Mouse (Mus musculus): ENCODE data around the gene Vmn2r14. TPM values are rescaled to one million over a fixed set of nuclear protein-coding genes. Genes with fewer than 3 reads are reported as not detected.
"Not testable (repeated sequence)": the region's sequence is repeated elsewhere in the genome, so short reads cannot be mapped to it uniquely, and the experiment has no call there.

Gene Vmn2r14
- not detected in 2 replicates for polyA plus RNA-seq (2014; fragmentation: Nextera tagmentation; extraction: Ambion mirVana)

DNA sequence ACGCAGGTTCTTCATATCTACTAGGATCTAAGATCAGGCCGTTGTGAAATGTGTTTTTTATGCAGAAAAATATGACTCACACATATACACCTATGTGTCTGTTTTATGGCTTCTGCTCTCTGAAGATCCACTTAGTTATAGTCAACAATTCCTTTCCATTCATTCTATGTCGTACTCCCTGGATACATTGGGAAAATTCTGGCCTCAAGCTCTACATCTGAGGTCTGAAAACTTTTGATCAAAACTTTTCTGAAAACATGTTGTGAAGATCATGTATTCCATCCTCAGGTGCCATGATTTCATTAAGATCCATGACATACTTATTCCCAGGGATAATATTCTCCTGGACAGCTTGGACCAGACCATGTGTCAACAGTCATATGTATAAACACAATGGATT lies at the start of gene Vmn2r14:
Vmn2r14 (minus strand) TSS at position 101 of the 400 bp plus-strand sequence.
- DNase-seq (ENCODE audit: low spot score, missing footprints), result no peak
- H3K36me3 ChIP-seq (ENCODE audit: control insufficient read depth, insufficient read depth, low read length), result no peaks in the 10 kb centered on the region
- no peaks in the 10 kb centered on the region for H3K27me3 ChIP-seq (ENCODE audit: control insufficient read depth, insufficient read depth, low read length)
- no peak within 1 kb of the TSS for H3K4me3 ChIP-seq (ENCODE audit: low read depth, low read length)
- no peak for ATAC-seq (ENCODE audit: low FRiP score)
- H3K4me1 ChIP-seq (ENCODE audit: control insufficient read depth, insufficient read depth, low read length), result no peaks in the 10 kb centered on the region
- no peak within 1 kb of the TSS for H3K27ac ChIP-seq (ENCODE audit: low read depth, low read length)
- no peak within 1 kb of the TSS for H3K9ac ChIP-seq (ENCODE audit: low read length)
- H3K9me3 ChIP-seq (ENCODE audit: control insufficient read depth, low read length), result no peaks in the 10 kb centered on the region
- WGBS, result 72% methylated on average over 3 of the region's 3 CpGs
- H3K4me2 ChIP-seq, result no peak within 1 kb of the TSS

DNA sequence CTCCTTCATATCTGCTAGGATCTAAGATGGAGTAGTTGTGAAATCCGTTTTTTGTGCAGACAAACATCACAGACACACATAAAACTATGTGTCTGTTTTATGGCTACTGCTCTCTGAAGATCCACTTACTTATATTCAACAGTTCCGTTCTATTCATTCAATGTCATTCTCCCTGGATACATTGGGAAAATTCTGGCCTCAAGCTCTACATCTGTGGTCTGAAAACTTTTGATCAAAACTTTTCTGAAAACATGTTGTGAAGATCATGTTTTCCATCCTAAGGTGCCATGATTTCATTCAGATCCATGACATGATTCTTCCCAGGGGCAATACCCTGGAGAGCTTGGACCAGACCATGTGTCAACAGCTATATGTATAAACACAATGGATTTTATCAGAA lies 32.4 kb downstream of the Vmn2r14 start, which contains the start of gene Vmn2r13:
Vmn2r13 (minus strand) TSS at position 101 of the 400 bp plus-strand sequence.
- not testable (repeated sequence) for H3K27ac ChIP-seq (ENCODE audit: low read depth, low read length); H3K4me3 ChIP-seq (ENCODE audit: low read depth, low read length); H3K9me3 ChIP-seq (ENCODE audit: control insufficient read depth, low read length); H3K4me1 ChIP-seq (ENCODE audit: control insufficient read depth, insufficient read depth, low read length); DNase-seq (ENCODE audit: low spot score, missing footprints); ATAC-seq (ENCODE audit: low FRiP score); H3K9ac ChIP-seq (ENCODE audit: low read length); H3K4me2 ChIP-seq; H3K27me3 ChIP-seq (ENCODE audit: control insufficient read depth, insufficient read depth, low read length); H3K36me3 ChIP-seq (ENCODE audit: control insufficient read depth, insufficient read depth, low read length)
- 55% methylated on average over 2 of the region's 2 CpGs for WGBS

DNA sequence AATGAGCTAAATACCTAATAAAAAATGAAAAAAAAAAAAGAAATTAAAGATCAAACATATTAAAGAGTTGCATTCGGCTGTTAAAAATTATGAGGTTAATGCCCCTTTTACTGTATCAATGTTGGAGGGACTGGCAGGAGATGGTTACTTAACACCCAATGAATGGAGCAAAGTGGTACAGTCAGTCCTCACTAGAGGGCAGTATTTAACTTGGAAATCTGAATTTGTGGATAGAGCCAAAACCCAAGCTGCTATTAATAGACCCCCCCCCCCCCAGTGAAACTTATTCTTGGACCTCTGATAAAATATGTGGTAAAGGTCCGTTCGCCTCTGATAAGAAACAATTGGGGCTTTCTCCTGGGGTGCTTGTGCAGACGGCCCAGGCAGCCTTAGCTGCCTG lies 57.7 kb downstream of the Vmn2r14 start:
- H3K4me1 ChIP-seq (ENCODE audit: control insufficient read depth, insufficient read depth, low read length); DNase-seq (ENCODE audit: low spot score, missing footprints); H3K36me3 ChIP-seq (ENCODE audit: control insufficient read depth, insufficient read depth, low read length); ATAC-seq (ENCODE audit: low FRiP score); H3K9me3 ChIP-seq (ENCODE audit: control insufficient read depth, low read length); H3K9ac ChIP-seq (ENCODE audit: low read length); H3K4me2 ChIP-seq; H3K4me3 ChIP-seq (ENCODE audit: low read depth, low read length); H3K27ac ChIP-seq (ENCODE audit: low read depth, low read length); H3K27me3 ChIP-seq (ENCODE audit: control insufficient read depth, insufficient read depth, low read length): not testable (repeated sequence)
- 83% methylated on average over 4 of the region's 4 CpGs for WGBS

Other genes with a start within 250 kb of the Vmn2r14 start
- not detected in 2 replicates for gene Vmn2r10, start 218.2 kb downstream of the Vmn2r14 start, polyA plus RNA-seq (2014; fragmentation: Nextera tagmentation; extraction: Ambion mirVana)
- not detected in 2 replicates for gene Vmn2r11, start 165.1 kb downstream of the Vmn2r14 start, polyA plus RNA-seq (2014; fragmentation: Nextera tagmentation; extraction: Ambion mirVana)
- gene Vmn2r12, start 126.8 kb downstream of the Vmn2r14 start, polyA plus RNA-seq (2014; fragmentation: Nextera tagmentation; extraction: Ambion mirVana), result not detected in 2 replicates
- gene Vmn2r13, start 32.5 kb downstream of the Vmn2r14 start, polyA plus RNA-seq (2014; fragmentation: Nextera tagmentation; extraction: Ambion mirVana), result not detected in 2 replicates
- gene Vmn2r15, start 72.9 kb upstream of the Vmn2r14 start, polyA plus RNA-seq (2014; fragmentation: Nextera tagmentation; extraction: Ambion mirVana), result not detected in 2 replicates
- gene Vmn2r16, start 105.5 kb upstream of the Vmn2r14 start, polyA plus RNA-seq (2014; fragmentation: Nextera tagmentation; extraction: Ambion mirVana), result not detected in 2 replicates
- not detected in 2 replicates for gene Vmn2r17, start 195.0 kb upstream of the Vmn2r14 start, polyA plus RNA-seq (2014; fragmentation: Nextera tagmentation; extraction: Ambion mirVana)